Mouse (Mus musculus) spleen, adult 2 months (tissue): Measurements from ENCODE around the gene Yes1.

Experiments used
- CTCF ChIP-seq: fragments of 200-500 bp; IDR thresholded peaks from 2 replicates; pipeline ENCODE4 v1.5.1; 2011; ENCODE audit warnings: mild to moderate bottlenecking, inconsistent platforms; ENCODE audit not compliant: insufficient read depth, insufficient read length, insufficient replicate concordance; ENCODE audit errors: extremely low read depth
- POLR2A ChIP-seq: fragments of 200-500 bp; IDR thresholded peaks from 2 replicates; pipeline ENCODE4 v1.6.1; 2011; ENCODE audit warnings: low read depth, low read length, inconsistent platforms

DNA sequence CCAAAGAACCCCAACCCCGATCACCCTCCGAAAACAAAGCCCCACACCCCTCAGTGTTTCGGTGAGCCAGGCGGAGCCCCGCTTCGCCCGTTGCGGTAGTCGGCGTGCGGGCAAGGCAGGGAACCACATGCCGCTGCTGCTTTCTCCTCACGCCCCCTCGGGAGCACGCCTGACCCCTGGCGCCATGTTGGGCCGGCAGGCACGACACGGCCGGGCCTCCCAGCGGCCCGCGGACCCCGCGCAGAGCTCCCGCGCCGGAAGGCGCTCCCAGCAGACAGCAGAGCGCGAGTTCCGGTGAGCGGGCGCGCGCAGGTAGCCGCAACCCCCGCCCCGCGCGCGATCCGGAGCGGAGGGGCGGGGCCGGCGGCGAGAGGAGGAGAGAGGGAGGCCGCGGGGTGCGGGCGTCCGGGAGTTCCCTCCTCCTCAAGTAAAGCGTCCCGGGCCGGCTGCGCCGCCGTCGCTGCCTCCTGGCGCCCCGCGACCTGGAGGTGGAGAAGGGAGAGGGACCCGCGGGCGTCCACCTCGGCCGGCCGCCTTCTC is at the start of gene Yes1:
- TF ChIP-seq POLR2A: no peak
- no peak for TF ChIP-seq CTCF
